Mouse (Mus musculus) intestine, postnatal 0 days (tissue): ENCODE results near the gene Gm7102. TPM values are rescaled to one million over a fixed set of nuclear protein-coding genes. Genes with fewer than 3 reads are reported as not detected.

ENCODE experiments used
- ATAC-seq: fragments of 200-750 bp; cut with Nextera tagmentation; 2 replicates; pipeline ENCODE4 v1.8.0; 2017; ENCODE audit warnings: mild to moderate bottlenecking, moderate TSS enrichment, moderate library complexity
- H3K27ac ChIP-seq: fragments of 300-500 bp; sonication (generic); 2 replicates; pipeline ENCODE4 v1.5.1; 2014; ENCODE audit warnings: mild to moderate bottlenecking, low read depth, low read length, moderate library complexity
- H3K27me3 ChIP-seq: fragments of 300-500 bp; sonication (generic); replicated peaks from 2 replicates; pipeline ENCODE4 v1.6.1; 2014; ENCODE audit warnings: low read length, mixed read lengths; ENCODE audit not compliant: control insufficient read depth, insufficient read depth
- H3K36me3 ChIP-seq: fragments of 300-500 bp; sonication (generic); 2 replicates; pipeline ENCODE4 v1.6.1; 2014; ENCODE audit warnings: mild to moderate bottlenecking, moderate library complexity; ENCODE audit not compliant: control insufficient read depth, insufficient read depth
- H3K4me1 ChIP-seq: fragments of 300-500 bp; sonication (generic); replicated peaks from 2 replicates; pipeline ENCODE4 v1.6.1; 2014; ENCODE audit warnings: antibody characterized with exemption, low read length, mixed read lengths; ENCODE audit not compliant: control insufficient read depth, insufficient read depth
- H3K4me2 ChIP-seq: fragments of 300-500 bp; sonication (generic); replicated peaks from 2 replicates; pipeline ENCODE4 v1.6.1; 2014; ENCODE audit warnings: low read depth, mild to moderate bottlenecking, moderate library complexity
- H3K4me3 ChIP-seq: fragments of 300-500 bp; sonication (generic); 2 replicates; pipeline ENCODE4 v1.5.1; 2014; ENCODE audit warnings: low read depth, low read length
- H3K9ac ChIP-seq: fragments of 300-500 bp; sonication (generic); 2 replicates; pipeline ENCODE4 v1.6.1; 2014; ENCODE audit warnings: mild to moderate bottlenecking, low read depth, low read length
- H3K9me3 ChIP-seq: fragments of 300-500 bp; sonication (generic); 2 replicates; pipeline ENCODE4 v1.6.1; 2016; ENCODE audit warnings: mixed run types; ENCODE audit not compliant: control insufficient read depth
- CTCF ChIP-seq: sonication (generic); IDR thresholded peaks from 2 replicates; pipeline ENCODE4 v1.5.1; 2016; ENCODE audit warnings: low read depth, mild to moderate bottlenecking, control low read depth, antibody characterized with exemption, moderate library complexity
- WGBS: fragments of 180-500 bp; shearing (Covaris S2); extraction: QIAGEN DNeasy Blood & Tissue Kit; methylation state at CpG from one replicate; pipeline ENCODE4 v1.1.7; 2014; 5-methylcytosine and 5-hydroxymethylcytosine counted together
- polyA plus RNA-seq: library from polyadenylated mRNA; unstranded; fragments of >200 nt; fragmentation: Nextera tagmentation; extraction: Ambion mirVana; gene quantifications from 2 replicates; pipeline ENCODE4 v1.2.1, GENCODE M21; 2015

The Gm7102 gene
- polyA plus RNA-seq, 1 experiment from 2014 or later, result 0.09 TPM

GRCm38 (mm10) chr19:61151701-61152420 is 24.2 kb downstream of the Gm7102 start:
- peak overlapping the region; percentile 50 for H3K27ac ChIP-seq
- H3K9me3 ChIP-seq, result no peaks in the 10 kb centered on the region
- peak; percentile 80 for ATAC-seq
- no peaks in the 10 kb centered on the region for H3K36me3 ChIP-seq
- peak overlapping the region; percentile 46 for H3K9ac ChIP-seq
- peak overlapping the region; percentile 85 for H3K4me2 ChIP-seq
- H3K4me1 ChIP-seq, result no peaks in the 10 kb centered on the region
- no peaks in the 10 kb centered on the region for H3K27me3 ChIP-seq
- 3% methylated on average over 27 of the region's 27 CpGs for WGBS
- no peak for TF ChIP-seq CTCF
- peak overlapping the region; percentile 49 for H3K4me3 ChIP-seq

- H3K9me3 ChIP-seq, result no peaks in the 10 kb centered on the region
- no peaks in the 10 kb centered on the region for H3K27me3 ChIP-seq
- peak overlapping the region; percentile 50; the same call in 1 of the 2 replicates for H3K27ac ChIP-seq
- H3K36me3 ChIP-seq, result no peaks in the 10 kb centered on the region
- peak; percentile 92 for ATAC-seq
- WGBS, result 4% methylated on average over 8 of the region's 8 CpGs
- peak overlapping the region; percentile 85 for H3K4me2 ChIP-seq
- no peaks in the 10 kb centered on the region for H3K4me1 ChIP-seq
- H3K9ac ChIP-seq, result no peak overlapping the region; the same call in 1 of the 2 replicates
- H3K4me3 ChIP-seq, result peak overlapping the region; percentile 49
- no peak for TF ChIP-seq CTCF
Measured at GRCm38 (mm10) chr19:61151372-61151700, 24.8 kb downstream of the Gm7102 start.

GRCm38 (mm10) chr19:61141299-61141698 is 34.8 kb downstream of the Gm7102 start:
- H3K27ac ChIP-seq, result peak overlapping the region; percentile 79
- no peaks in the 10 kb centered on the region for H3K36me3 ChIP-seq
- no peaks in the 10 kb centered on the region for H3K27me3 ChIP-seq
- ATAC-seq, result no peak
- no peaks in the 10 kb centered on the region for H3K9me3 ChIP-seq
- TF ChIP-seq CTCF, result no peak
- WGBS, result 15% methylated on average over 4 of the region's 4 CpGs
- peaks cover 6% of the 10 kb centered on the region for H3K4me1 ChIP-seq
- H3K4me2 ChIP-seq, result peak overlapping the region; percentile 82
- H3K4me3 ChIP-seq, result peak overlapping the region; percentile 80
- H3K9ac ChIP-seq, result peak overlapping the region; percentile 72; the same call in 1 of the 2 replicates

GRCm38 (mm10) chr19:61140342-61141206 is 35.5 kb downstream of the Gm7102 start, which contains the start of gene Zfp950:
Zfp950 (minus strand) TSS chr19:61140840.
- no peak for TF ChIP-seq CTCF
- WGBS, result under 1% methylated on average over 18 of the region's 18 CpGs
- peak; percentile 100 for ATAC-seq
- H3K4me1 ChIP-seq, result peaks cover 6% of the 10 kb centered on the region
- no peaks in the 10 kb centered on the region for H3K27me3 ChIP-seq
- no peaks in the 10 kb centered on the region for H3K36me3 ChIP-seq
- H3K4me2 ChIP-seq, result peak within 1 kb of the TSS; percentile 82
- H3K4me3 ChIP-seq, result peak within 1 kb of the TSS; percentile 80
- no peaks in the 10 kb centered on the region for H3K9me3 ChIP-seq
- H3K27ac ChIP-seq, result peak within 1 kb of the TSS; percentile 79
- peak within 1 kb of the TSS; percentile 72 for H3K9ac ChIP-seq

- no peak for ATAC-seq
- H3K36me3 ChIP-seq, result no peaks in the 10 kb centered on the region
- no peak overlapping the region for H3K27ac ChIP-seq
Measured at GRCm38 (mm10) chr19:61138655-61139054, 37.5 kb downstream of the Gm7102 start.

GRCm38 (mm10) chr19:61131096-61131495 is 45.0 kb downstream of the Gm7102 start:
- Histone ChIP-seq H3K27me3 (no peaks in the 10 kb centered on the region), H3K4me3 (no peak overlapping the region), H3K9me3 (no peaks in the 10 kb centered on the region), H3K27ac (no peak overlapping the region), H3K4me2 (no peak overlapping the region), H3K4me1 (no peaks in the 10 kb centered on the region), H3K36me3 (peaks cover 6% of the 10 kb centered on the region; the same call in 1 of the 2 replicates), H3K9ac (no peak overlapping the region)
- no peak for ATAC-seq
- WGBS, result 91% methylated on average over 10 of the region's 10 CpGs
- TF ChIP-seq CTCF, result no peak

More at GRCm38 (mm10) chr19:61138655-61139054, 37.5 kb downstream of the Gm7102 start:
- Histone ChIP-seq H3K4me3 (no peak overlapping the region), H3K4me2 (no peak overlapping the region), H3K27me3 (no peaks in the 10 kb centered on the region), H3K9ac (no peak overlapping the region), H3K4me1 (peaks cover 6% of the 10 kb centered on the region), H3K9me3 (no peaks in the 10 kb centered on the region)
- TF ChIP-seq CTCF, result no peak

Other genes starting within 250 kb of the Gm7102 start
- gene Zfp950, start 35.5 kb downstream of the Gm7102 start, polyA plus RNA-seq, result 25.8 and 28.3 TPM in 2 replicates
- gene Gm6020, start 7.6 kb upstream of the Gm7102 start, polyA plus RNA-seq, result not detected in 2 replicates
- gene Csf2ra, start 52.1 kb upstream of the Gm7102 start, polyA plus RNA-seq, result 13.2 and 21.9 TPM in 2 replicates
- not detected in 2 replicates for gene Gm21060, start 120.8 kb upstream of the Gm7102 start, polyA plus RNA-seq